Mouse (Mus musculus) left cerebral cortex, adult 8-10 months (tissue): Measurements from ENCODE around the gene Fam171a2. TPM values are rescaled to one million over a fixed set of nuclear protein-coding genes. Genes with fewer than 3 reads are reported as not detected.
A peak's percentile ranks its signal among the peaks of the same experiment; 100 is the strongest.
"Not testable (repeated sequence)": the region's sequence is repeated elsewhere in the genome, so short reads cannot be mapped to it uniquely, and the experiment has no call there.

Experiments used
- DNase-seq, 2 experiments: peaks; one replicate each; pipeline ENCODE4 v3.0.0; 2022; ENCODE audit warnings: low spot score in 2 of 2
- total RNA-seq, 4 experiments: library from RNA; stranded (reverse); gene quantifications; 2 replicates each; pipeline ENCODE4 v1.2.4; 2022

Fam171a2 gene
- total RNA-seq, 4 experiments from 2014 or later = 88.3 to 104 (median 96.8) TPM

GRCm38 (mm10) chr11:102411704-102412103 is 35.8 kb downstream of the Fam171a2 start:
- peak; percentile 79 for DNase-seq

- no peak for DNase-seq
These were observed 36.4 kb downstream of the Fam171a2 start for GRCm38 (mm10) chr11:102411061-102411460.

GRCm38 (mm10) chr11:102410345-102410744 is 37.1 kb downstream of the Fam171a2 start:
- DNase-seq = not testable (repeated sequence)

GRCm38 (mm10) chr11:102409795-102410330 is 37.6 kb downstream of the Fam171a2 start:
- DNase-seq = no peak

DNA sequence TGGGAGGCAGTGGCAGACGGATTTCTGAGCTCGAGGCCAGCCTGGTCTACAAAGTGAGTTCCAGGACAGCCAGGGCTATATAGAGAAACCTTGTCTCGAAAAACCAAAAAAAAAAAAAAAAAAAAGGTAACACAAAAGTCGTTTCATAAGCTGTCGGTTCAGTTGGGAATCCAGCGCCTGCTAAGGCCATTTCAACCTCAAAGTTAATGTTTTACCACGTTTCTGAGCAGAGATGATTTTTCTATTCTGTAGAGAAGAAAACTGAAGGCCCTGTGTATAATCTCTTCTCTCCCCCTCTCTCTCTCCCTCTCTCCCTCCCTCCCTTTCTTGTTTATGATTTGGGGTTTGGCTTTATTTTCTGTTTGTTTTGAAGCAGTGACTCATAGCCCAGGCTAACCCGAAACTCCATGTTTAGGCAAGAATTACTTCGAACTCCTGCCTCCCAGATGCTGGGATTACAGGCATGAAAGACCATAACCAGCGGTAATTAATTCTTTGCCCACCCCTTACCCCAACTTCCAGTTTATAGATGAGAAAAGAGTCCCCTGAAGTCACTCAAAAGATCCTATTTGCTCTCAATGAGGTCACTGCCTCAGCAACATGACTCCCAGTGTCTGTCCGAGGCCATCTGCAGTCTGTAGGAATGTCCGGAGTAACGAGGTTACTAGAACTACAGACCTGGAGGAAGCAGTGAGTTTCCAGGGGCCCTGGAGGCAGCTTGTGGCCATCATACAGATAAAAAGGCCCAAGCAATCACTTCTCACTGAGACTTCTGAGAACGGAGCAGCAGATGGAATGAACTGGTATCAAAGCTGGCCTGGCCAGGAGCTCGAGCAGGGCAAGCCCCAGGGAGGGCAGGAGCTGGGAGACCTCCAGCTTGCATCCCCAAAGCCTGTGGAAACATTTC is 38.3 kb downstream of the Fam171a2 start:
- no peak for DNase-seq

GRCm38 (mm10) chr11:102408344-102408876 is 39.1 kb downstream of the Fam171a2 start:
- peak; percentile 93 to 97 for DNase-seq

DNA sequence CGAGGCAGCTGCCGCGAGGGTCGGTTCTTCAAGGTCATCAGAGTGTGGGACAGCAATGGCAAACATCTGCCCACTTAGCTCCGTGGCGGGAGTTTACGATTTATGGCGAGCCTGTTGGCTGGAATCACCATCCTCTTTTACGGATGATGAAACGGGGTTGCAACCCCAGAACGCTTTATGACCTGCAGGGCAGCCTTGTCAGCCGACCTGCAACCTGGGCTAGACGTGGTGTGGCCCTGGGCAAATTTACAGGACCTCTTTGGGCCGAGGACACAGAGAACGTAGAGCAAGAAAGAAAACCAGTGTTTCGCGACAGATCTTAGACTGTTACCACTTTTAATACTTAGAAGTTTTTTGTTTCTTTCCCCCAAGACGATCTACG is 39.7 kb downstream of the Fam171a2 start, which contains the start of gene Slc25a39:
TSS of gene Slc25a39 (minus strand) at position 113 of the 382 bp plus-strand sequence.
- no peak for DNase-seq

GRCm38 (mm10) chr11:102406900-102407833 is 40.3 kb downstream of the Fam171a2 start:
- peak; percentile 69 to 90 for DNase-seq

DNA sequence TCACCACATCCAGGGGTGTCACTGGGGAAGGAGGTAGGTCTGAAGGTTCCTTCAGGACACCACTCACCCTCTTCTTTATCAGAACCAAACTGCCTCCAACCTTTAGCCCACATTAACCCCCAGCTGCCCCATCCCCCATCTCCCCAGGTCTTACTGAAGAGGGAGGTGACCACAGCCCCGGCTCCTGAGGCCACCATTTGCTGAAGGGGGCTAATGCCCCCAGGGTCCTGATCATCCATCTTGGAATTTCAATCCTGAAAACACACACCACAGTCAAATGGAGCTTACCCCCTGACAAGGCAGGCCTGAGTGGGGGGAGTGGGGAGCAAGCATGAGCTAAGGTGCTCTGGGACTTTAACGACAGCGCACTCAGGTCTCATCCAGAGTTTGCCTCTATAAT is 41.1 kb downstream of the Fam171a2 start:
- no peak for DNase-seq

GRCm38 (mm10) chr11:102405544-102406285 is 41.8 kb downstream of the Fam171a2 start:
- DNase-seq = no peak

DNA sequence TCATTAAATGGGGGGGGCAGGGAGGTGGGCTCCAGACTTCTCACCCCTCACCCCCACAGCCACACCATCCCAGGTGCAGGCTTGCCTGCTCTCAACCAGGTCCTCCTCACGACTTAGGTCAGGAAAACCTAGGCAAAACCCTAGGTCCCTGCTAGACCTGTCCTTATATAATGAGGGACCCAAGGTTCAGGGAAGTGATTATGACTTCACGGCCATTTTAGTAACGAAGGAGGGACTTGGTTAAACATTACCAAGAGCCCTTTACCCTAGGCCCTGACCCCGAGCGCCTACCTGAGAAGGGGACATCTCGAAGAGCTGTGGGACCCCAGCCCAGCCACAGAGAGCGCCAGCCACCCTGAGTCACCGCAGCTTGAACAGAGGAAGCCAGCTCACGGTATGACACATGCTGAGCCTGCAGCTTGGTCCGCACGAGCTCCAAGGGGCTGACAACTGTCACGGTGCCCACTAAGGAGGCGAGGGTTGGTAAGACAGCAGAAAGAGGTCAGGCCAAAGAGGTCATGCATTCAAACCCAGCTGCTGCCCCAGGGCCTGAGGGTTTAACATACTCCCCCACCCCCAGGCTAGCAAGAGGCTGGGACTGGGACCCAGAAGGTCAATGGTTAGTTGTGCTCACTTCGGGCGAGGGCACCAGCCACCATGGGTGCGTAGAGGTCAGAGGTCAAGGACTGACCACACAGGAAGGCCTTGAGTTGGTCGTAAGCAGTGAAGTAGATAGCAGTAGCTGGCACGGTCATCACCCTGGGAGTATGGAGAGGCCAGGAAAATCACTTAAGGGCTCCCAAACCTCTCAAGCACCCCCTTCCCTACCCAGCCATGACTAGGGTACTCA is 43.1 kb downstream of the Fam171a2 start:
- DNase-seq = no peak

- DNase-seq = no peak
These were observed 43.8 kb downstream of the Fam171a2 start for GRCm38 (mm10) chr11:102403657-102404056.

DNA sequence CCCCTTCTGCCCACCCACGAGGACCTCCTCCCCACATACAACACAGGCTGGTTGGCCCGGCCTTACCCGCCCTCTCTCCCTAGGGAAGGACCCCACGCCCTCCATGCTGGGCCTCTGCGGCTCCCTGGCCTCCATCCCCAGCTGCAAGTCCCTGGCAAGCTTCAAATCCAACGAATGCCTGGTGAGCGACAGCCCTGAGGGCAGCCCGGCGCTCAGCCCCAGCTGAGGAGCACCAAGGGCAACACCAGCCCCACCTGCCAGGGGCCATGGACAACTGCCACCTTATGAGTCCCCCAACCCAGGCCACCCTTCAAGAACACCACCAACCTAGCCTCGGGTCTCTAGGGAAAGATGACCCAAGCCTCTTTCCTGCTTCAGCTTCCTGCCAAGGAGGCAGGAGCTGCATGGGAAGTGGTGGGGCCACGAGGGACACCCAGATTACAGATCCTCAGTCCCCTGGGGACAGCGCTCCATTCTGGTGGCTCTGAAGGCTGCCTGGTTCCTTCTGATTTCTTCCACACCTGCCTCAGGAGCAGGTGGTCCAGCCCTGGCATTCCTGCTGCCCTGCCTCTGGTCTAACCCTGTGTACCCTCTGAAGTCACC is 45.5 kb downstream of the Fam171a2 start:
- no peak for DNase-seq

DNA sequence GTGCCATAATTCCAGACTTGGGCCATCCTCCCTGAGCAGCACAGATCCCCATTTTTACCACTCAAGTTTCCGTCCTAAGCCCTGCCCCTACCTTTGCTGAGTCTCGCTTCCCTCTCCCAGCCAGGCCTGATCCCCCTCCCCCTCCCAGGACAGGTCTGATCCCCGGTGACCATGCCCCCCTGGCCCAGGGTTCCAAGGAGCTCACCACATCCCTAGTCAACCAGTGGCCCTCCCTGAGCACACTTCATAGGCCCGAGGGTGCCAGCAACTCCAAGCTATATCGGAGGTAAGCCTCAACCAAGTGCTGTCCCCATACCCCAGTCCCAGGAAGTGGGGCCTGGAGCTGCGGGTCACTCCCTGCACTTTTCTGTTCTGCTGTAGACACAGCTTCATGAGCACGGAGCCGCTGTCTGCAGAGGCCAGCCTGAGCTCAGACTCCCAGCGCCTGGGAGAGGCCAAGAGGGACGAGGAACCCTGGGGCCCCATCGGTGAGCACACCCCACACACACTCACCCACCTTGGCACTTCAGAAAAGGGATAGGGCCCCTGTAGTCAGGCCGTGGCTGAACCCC is 46.9 kb downstream of the Fam171a2 start:
- DNase-seq = peak in 1 of 2 experiments; percentile 8

- DNase-seq = peak in 1 of 2 experiments; percentile 36
These were observed 47.8 kb downstream of the Fam171a2 start for GRCm38 (mm10) chr11:102399610-102400072.

DNA sequence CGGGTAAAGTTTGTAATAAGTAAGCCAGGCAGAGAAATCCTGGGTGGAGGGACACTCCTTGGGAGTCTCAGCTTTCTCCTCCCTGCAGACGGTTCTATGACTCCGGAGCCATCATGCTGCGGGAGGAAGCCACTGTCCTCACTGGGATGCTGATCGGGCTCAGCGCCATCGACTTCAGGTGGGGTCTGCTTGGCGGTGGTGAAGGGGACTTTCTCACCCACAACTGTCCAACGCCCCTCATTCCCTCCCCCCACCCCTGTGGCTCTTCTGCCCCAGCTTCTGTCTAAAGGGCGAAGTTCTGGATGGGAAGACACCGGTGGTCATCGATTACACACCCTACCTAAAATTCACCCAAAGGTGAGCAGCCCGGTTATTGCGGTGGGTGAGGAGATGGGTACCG is 48.4 kb downstream of the Fam171a2 start:
- no peak for DNase-seq

DNA sequence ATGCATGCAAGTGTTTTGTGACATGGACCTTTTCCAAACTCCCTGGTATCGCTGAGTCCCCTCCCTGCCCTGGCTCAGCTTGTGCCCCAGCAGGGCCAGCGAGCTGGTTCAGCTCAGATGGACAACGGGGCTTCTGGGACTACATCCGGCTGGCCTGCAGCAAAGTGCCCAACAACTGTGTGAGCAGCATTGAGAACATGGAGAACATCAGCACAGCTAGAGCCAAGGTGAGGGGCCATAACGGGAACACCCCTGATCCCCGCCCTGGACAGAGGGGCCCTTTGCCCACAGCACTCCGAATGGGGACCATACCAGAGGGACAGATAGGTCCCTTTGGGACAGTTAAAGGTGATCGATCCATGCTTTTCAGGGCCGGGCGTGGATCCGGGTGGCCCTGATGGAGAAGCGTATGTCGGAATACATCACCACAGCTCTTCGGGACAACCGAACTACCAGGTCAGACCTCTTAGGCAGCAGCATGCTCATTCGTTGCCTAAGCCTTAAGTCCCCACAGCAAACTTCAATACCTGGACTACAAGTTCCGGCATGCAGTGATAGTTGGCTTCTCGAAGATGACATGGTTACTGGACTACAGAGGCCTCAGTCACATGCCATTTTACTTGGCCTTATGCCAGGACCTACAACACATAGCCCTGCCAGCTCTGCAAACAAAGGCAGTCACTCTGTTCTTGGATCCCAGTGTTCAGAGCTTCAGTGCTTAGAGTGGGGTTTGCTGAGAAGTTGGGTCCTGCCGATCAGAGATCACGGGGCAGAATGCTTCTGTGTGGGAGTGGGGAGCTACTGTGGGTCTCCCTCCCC is 49.3 kb downstream of the Fam171a2 start:
- peak in 1 of 2 experiments; percentile 27 for DNase-seq

GRCm38 (mm10) chr11:102396671-102397141 is 50.8 kb downstream of the Fam171a2 start:
- peak; percentile 23 to 78 for DNase-seq
